Mouse (Mus musculus) liver, postnatal 0 days (tissue): ENCODE data around the gene Jak2. TPM values are rescaled to one million over a fixed set of nuclear protein-coding genes. Genes with fewer than 3 reads are reported as not detected.
A peak's percentile ranks its signal among the peaks of the same experiment; 100 is the strongest.

Experiments
- ATAC-seq: fragments of 200-750 bp; cut with Nextera tagmentation; 2 replicates; pipeline ENCODE4 v1.8.0; 2017; ENCODE audit warnings: mild to moderate bottlenecking, moderate library complexity
- DNase-seq: peaks from one replicate; pipeline ENCODE4 v3.0.0-alpha.2; 2016
- H3K27ac ChIP-seq: fragments of 300-500 bp; sonication (generic); 2 replicates; pipeline ENCODE4 v1.5.1; 2014; ENCODE audit warnings: antibody characterized with exemption, moderate library complexity, mild to moderate bottlenecking, low read depth
- H3K27me3 ChIP-seq: fragments of 300-500 bp; sonication (generic); 2 replicates; pipeline ENCODE4 v1.6.1; 2014; ENCODE audit warnings: low read length, control low read depth, mixed read lengths; ENCODE audit not compliant: insufficient read depth
- H3K36me3 ChIP-seq: fragments of 300-500 bp; sonication (generic); replicated peaks from 2 replicates; pipeline ENCODE4 v1.6.1; 2014; ENCODE audit warnings: mild to moderate bottlenecking, control low read depth, low read length, moderate library complexity, mixed read lengths; ENCODE audit not compliant: insufficient read depth
- H3K4me1 ChIP-seq: fragments of 300-500 bp; sonication (generic); 2 replicates; pipeline ENCODE4 v1.6.1; 2014; ENCODE audit warnings: antibody characterized with exemption, mild to moderate bottlenecking, control low read depth; ENCODE audit not compliant: insufficient read depth
- H3K4me2 ChIP-seq: fragments of 300-500 bp; sonication (generic); 2 replicates; pipeline ENCODE4 v1.6.1; 2014; ENCODE audit warnings: low read depth, mild to moderate bottlenecking, low read length, moderate library complexity, mixed read lengths
- H3K4me3 ChIP-seq: fragments of 300-500 bp; sonication (generic); 2 replicates; pipeline ENCODE4 v1.5.1; 2014; ENCODE audit warnings: low read depth, low read length
- H3K9ac ChIP-seq: fragments of 300-500 bp; sonication (generic); replicated peaks from 2 replicates; pipeline ENCODE4 v1.6.1; 2014; ENCODE audit warnings: mild to moderate bottlenecking, moderate library complexity
- H3K9me3 ChIP-seq: fragments of 300-500 bp; sonication (generic); 2 replicates; pipeline ENCODE4 v1.6.1; 2016; ENCODE audit warnings: mild to moderate bottlenecking, control low read depth, low read length, mixed read lengths
- CTCF ChIP-seq: sonication (generic); IDR thresholded peaks from 2 replicates; pipeline ENCODE4 v1.5.1; 2016; ENCODE audit warnings: antibody characterized with exemption, low read depth
- EP300 ChIP-seq: IDR thresholded peaks from 2 replicates; pipeline ENCODE4 v1.6.1; 2016; ENCODE audit warnings: antibody characterized with exemption, low read depth, mild to moderate bottlenecking
- WGBS: fragments of 180-500 bp; shearing (Covaris S2); extraction: QIAGEN DNeasy Blood & Tissue Kit; methylation state at CpG from one replicate; pipeline ENCODE4 v1.1.7; 2014; ENCODE audit not compliant: insufficient replicate concordance; 5-methylcytosine and 5-hydroxymethylcytosine counted together
- polyA plus RNA-seq: library from polyadenylated mRNA; unstranded; fragments of >200 nt; fragmentation: Nextera tagmentation; extraction: Ambion mirVana; gene quantifications from 2 replicates; pipeline ENCODE4 v1.2.1, GENCODE M21; 2015

Gene Jak2
- polyA plus RNA-seq, 1 experiment from 2014 or later, result 6.0 TPM

DNA sequence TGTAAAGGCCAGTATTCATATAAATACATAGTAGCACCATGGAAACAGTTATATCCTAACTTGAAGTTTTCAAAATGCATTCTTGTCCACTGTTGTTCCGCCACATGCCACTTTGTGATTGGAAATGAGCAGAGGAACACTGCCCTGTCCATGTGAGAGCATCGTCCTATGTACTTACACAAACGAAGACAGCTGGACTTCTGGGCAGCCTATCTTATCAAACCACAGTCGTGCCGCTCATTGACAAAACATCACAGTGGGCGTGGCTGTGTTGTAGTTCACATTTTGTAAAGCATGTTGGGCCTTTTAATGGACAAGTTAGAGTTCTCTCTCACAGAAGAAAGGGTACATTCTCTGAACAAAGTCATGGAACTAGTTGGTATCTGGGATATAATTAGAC, 18.9 kb upstream of the Jak2 start:
- Histone ChIP-seq H3K27me3 (no peaks in the 10 kb centered on the region), H3K4me3 (no peak overlapping the region), H3K36me3 (no peaks in the 10 kb centered on the region), H3K9ac (no peak overlapping the region), H3K9me3 (no peaks in the 10 kb centered on the region), H3K4me1 (peaks cover 16% of the 10 kb centered on the region), H3K4me2 (no peak overlapping the region), H3K27ac (no peak overlapping the region)
- ATAC-seq (no peak), DNase-seq (no peak)
- no peak for TF ChIP-seq CTCF
- TF ChIP-seq EP300, result no peak
- 50% methylated on average over 6 of the region's 6 CpGs for WGBS

DNA sequence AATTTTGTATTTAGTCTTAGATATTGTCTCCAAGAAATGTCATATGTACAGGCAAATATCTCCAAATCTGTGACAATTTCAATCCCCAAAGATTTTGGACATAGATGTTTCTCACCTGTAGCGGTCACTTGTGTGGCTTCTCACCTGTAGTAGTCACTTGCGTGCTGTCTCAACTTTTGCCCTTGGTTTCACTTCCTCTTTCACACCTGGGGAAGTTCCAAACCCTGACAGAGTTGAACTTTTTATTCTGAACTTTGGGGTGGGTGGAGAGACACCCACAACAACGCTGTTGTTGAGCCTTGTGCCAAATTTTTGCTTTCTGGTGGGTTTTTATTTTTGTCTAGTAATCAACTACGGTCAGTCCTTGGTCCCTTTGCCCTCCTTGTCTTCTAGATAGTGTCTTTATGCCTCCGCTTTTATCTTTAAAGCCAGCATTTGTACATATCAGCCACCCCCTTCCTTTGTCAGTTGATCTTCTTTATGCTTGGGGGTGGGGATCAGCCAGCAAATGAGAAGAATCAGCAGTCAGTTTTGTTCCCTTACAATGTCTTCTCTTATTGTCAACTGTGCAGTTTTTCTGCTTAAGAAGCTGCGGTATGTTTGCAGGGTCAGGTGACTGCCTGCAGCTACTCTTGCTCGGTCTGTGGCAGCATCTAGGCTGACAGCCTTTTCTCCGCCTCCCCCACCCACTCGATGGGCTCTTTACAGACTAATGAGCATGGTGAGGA, 14.8 kb upstream of the Jak2 start:
- 35% methylated on average over 9 of the region's 9 CpGs for WGBS
- no peaks in the 10 kb centered on the region for H3K27me3 ChIP-seq
- peak overlapping the region; percentile 26; the same call in 1 of the 2 replicates for H3K27ac ChIP-seq
- 0 out of 2 replicates have a peak overlapping the region, but pooled peaks have one; percentile 9 for H3K9ac ChIP-seq
- DNase-seq (no peak), ATAC-seq (peak; percentile 35)
- peak; percentile 84 for TF ChIP-seq EP300
- TF ChIP-seq CTCF, result no peak
- H3K4me1 ChIP-seq, result peaks cover 44% of the 10 kb centered on the region
- peak overlapping the region; percentile 56 for H3K4me2 ChIP-seq
- 0 out of 2 replicates have a peak overlapping the region, but pooled peaks have one; percentile 1 for H3K4me3 ChIP-seq
- no peaks in the 10 kb centered on the region for H3K9me3 ChIP-seq
- H3K36me3 ChIP-seq, result no peaks in the 10 kb centered on the region

DNA sequence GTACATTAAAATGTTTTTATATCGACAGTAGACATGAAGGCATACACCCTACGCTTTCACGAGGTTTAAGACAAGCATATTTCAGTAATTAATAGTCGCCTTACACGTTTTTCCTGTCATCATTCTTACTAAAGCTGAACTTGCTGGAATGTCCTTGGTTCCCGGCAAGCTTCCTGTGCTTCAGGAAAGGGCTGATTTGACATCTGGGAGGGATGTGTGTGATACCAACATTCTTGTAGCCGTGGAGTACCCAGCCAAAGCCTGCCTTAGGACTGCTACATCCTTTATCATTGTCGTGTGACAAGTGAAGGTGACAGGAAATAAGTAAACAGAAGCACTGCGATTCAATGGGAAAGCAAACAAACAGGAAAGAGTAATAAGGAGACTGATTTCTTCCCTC, 13.5 kb upstream of the Jak2 start:
- Histone ChIP-seq H3K9ac (no peak overlapping the region), H3K4me1 (peaks cover 45% of the 10 kb centered on the region), H3K4me2 (no peak overlapping the region)

DNA sequence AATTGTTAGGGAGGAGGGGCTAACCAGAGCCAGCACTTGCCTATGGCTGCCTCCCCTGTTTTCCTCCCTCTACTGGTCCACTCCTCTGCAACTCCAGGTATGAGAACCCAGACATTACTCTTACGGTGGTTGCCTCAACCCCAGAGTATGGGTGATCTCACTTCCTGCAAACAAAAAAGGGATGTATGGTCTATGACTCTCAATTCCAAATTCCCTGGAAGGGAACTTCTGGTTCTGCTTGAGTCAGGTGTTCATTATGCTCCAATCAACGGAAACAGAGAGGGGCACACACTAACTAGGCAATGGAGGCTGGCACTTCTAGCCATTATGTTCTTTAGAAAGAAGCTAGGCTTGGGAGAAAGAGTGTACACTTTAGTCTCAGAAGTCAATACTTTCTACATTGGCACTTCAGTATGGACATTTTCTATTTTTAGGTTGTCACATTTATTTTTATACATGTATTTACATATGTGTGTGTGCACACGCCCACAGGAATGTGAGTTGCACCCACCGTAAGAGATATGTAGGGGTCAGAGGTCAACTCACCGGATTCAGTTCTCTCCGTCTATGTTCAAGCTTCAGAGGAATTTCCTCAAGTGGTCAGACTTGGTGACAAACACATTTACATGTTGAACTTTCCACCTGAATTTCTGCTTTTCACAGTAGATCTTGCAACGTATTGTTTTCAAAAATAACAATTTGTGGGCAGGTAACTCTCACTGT, 12.0 kb upstream of the Jak2 start:
- Histone ChIP-seq H3K4me1 (peaks cover 47% of the 10 kb centered on the region), H3K9ac (no peak overlapping the region), H3K4me3 (no peak overlapping the region), H3K27me3 (no peaks in the 10 kb centered on the region), H3K4me2 (no peak overlapping the region), H3K27ac (peak overlapping the region; percentile 24; the same call in 1 of the 2 replicates), H3K9me3 (no peaks in the 10 kb centered on the region), H3K36me3 (no peaks in the 10 kb centered on the region)
- 53% methylated on average over 7 of the region's 7 CpGs for WGBS
- DNase-seq, result no peak
- ATAC-seq, result peak; percentile 36; the same call in 1 of the 2 replicates
- TF ChIP-seq EP300, result no peak

More for the DNA sequence above, 13.5 kb upstream of the Jak2 start:
- Histone ChIP-seq H3K27ac (peak overlapping the region; percentile 12; the same call in 1 of the 2 replicates), H3K4me3 (no peak overlapping the region), H3K9me3 (no peaks in the 10 kb centered on the region), H3K27me3 (no peaks in the 10 kb centered on the region), H3K36me3 (no peaks in the 10 kb centered on the region)
- WGBS, result 43% methylated on average over 9 of the region's 9 CpGs
- peak; percentile 43 for ATAC-seq
- TF ChIP-seq CTCF, result no peak
- 0 out of 2 replicates have a peak, but pooled peaks have one; percentile 8 for TF ChIP-seq EP300
- no peak for DNase-seq

DNA sequence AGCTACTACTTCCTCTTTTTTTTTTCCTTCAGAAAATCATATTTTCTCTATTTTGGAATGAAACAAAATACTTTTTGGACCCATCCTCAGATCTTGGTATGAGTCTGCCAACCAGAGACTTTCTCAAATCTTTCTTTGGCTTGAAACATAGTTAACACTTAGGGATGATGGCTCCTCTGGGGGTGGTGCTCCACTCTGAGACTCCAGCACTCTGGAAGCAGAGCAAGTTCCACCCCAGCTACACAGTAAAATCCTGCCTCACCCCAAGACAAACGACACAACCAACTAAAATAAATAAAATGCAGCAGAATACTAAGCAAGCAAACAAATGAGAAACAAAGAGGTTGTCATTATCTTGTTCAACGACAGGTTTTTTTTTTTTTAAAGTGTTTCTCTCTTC, 11.0 kb upstream of the Jak2 start:
- Histone ChIP-seq H3K4me2 (no peak overlapping the region), H3K4me1 (peaks cover 47% of the 10 kb centered on the region), H3K27ac (no peak overlapping the region), H3K9ac (no peak overlapping the region), H3K9me3 (no peaks in the 10 kb centered on the region), H3K4me3 (no peak overlapping the region), H3K36me3 (no peaks in the 10 kb centered on the region), H3K27me3 (no peaks in the 10 kb centered on the region)
- DNase-seq (no peak), ATAC-seq (no peak)
- TF ChIP-seq EP300 (no peak), CTCF (no peak)
- WGBS, result 31% methylated on average over 2 of the region's 2 CpGs

DNA sequence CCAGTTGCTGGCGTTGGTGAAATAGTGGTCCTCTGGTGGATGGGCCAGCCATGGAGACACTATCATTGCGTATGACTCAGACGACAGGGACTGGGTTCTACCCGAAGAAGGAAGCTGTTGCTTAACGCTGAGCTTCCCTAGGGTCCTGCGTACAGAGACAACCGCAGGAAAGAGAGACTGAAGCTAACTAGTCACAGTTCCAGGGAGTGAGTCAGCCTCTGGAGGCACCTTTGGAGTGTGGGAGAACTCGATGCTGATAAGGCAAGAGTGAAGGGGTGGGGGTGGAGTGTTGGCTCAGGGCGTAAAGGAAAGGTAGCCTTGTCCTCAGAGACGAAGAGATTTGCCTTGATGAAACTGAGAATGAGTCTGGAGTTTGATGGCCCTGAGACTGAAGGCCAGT, 10.0 kb upstream of the Jak2 start:
- WGBS, result 26% methylated on average over 10 of the region's 10 CpGs
- no peaks in the 10 kb centered on the region for H3K9me3 ChIP-seq
- H3K27ac ChIP-seq, result no peak overlapping the region
- no peaks in the 10 kb centered on the region for H3K27me3 ChIP-seq
- H3K4me3 ChIP-seq, result no peak overlapping the region
- H3K9ac ChIP-seq, result no peak overlapping the region
- H3K4me2 ChIP-seq, result peak overlapping the region; percentile 20; the same call in 1 of the 2 replicates
- no peak for TF ChIP-seq CTCF
- no peak for TF ChIP-seq EP300
- no peaks in the 10 kb centered on the region for H3K36me3 ChIP-seq
- DNase-seq, result peak; percentile 22
- H3K4me1 ChIP-seq, result peaks cover 47% of the 10 kb centered on the region
- peak; percentile 56 for ATAC-seq
